Mouse (Mus musculus): Measurements from ENCODE around the gene Ing3. TPM values are rescaled to one million over a fixed set of nuclear protein-coding genes. Genes with fewer than 3 reads are reported as not detected.

Ing3 gene
- total RNA-seq (2021) = 24.1 and 26.9 TPM in 2 replicates
- long read RNA-seq, experiment 1, partial matches to known transcripts = 1 of 4 reads
- long read RNA-seq, experiment 1, other reads (novel, unspliced or antisense) = 0 of 4 reads
- long read RNA-seq, experiment 2, partial matches to known transcripts = 1 of 3 reads
- long read RNA-seq, experiment 2, other reads (novel, unspliced or antisense) = 0 of 3 reads

DNA sequence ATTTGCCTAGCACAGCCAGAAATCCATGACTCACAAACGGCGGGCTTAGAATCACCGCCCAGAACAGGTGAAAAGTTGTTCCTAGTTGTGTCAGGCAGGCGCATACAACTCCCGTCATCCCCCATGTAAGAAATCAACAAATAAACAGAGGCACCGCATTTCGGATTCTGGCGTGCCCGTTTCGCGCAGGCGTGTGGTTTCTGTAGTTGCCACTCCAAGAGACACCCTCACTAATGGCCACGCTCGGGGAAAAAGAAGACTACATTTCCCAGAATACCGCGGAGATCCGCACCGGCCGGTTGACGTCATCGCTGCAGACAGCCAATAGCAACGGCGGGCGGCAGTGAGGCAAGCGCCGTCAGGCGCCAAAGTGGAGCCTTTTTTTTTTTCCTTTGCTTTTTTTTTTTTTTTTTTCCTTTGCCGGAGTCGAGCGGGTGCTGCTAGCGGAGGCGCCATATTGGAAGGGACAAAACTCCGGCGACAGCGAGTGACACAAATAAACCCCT is at the start of gene Ing3:
Ing3 (plus strand) TSS at position 346 of the 506 bp plus-strand sequence.
- DNase-seq = peak; percentile 98

DNA sequence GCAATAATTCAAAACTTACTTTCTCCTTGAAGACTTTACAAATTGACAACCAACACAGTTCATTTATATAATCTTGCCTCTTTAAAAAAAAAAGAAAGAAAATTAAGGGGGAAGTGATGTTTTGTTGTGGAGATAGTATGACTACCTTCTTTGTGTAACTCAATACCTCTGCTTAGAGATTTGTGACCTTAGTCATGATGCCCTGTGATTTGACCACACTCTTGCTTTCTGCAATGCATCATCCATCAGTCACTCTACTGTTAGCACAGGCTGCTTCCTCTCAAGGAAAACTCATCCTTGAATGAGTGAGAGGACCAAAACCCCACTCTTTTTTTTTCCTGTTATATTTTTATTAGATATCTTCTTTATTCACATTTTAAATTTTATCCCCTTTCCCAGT is 39.7 kb upstream of the Ing3 start:
- DNase-seq = no peak

GRCm38 (mm10) chr6:21910804-21911203 is 38.6 kb upstream of the Ing3 start:
- no peak for DNase-seq

DNA sequence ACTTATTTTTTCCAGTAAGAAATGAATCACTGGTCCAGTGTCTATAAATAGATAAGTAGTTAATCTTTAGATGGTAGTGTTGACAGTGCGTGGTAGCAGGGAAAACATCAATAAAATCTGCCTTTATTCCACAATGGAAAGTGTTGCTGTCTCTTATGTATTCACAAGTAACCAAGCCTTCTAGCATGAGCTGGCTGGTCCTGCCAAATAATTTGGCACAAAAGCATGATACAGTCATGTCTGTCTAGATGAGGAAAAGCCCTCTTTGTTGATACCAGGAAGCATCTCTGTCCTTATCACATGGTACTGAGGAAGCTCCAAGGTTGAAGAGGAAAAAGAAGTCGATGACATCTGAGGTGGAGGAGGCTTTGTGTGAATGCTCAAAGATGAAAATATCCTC is 32.8 kb upstream of the Ing3 start:
- no peak for DNase-seq

GRCm38 (mm10) chr6:21924150-21924549 is 25.2 kb upstream of the Ing3 start:
- no peak for DNase-seq

DNA sequence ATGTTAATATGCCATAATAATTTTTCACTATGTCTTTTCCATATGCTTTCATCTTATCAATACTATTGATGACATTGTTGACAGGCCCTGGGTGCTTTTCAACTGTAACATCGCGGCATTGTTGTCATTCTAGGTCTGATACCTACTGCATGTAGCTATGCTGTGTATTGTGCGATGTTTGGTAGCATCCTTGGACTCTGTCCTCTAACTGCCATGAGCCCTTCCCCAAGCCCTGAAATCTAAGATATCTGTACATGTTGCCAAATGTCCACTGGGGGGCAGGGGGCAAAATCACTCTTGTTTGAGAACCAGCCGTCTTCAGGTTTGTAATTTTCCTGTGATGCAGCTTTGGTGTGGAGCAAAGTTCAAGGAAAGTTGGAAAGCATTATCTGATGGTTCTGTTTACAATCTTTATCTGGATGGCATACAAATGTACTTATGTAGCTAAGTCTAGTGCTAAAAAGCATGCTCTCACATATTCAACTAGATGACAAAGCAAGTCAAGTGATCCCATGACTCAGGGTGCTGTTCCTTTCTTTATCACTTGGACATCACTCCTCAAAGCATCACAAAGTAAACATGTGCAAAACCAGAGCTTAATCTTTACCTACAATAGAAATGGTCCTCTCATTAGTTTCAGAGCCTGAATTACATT is 11.3 kb upstream of the Ing3 start:
- no peak for DNase-seq

- DNase-seq = peak; percentile 98
These were observed 539 bp downstream of the Ing3 start for GRCm38 (mm10) chr6:21949771-21950448.

GRCm38 (mm10) chr6:21950676-21951075 is 1.3 kb downstream of the Ing3 start:
- no peak for DNase-seq

DNA sequence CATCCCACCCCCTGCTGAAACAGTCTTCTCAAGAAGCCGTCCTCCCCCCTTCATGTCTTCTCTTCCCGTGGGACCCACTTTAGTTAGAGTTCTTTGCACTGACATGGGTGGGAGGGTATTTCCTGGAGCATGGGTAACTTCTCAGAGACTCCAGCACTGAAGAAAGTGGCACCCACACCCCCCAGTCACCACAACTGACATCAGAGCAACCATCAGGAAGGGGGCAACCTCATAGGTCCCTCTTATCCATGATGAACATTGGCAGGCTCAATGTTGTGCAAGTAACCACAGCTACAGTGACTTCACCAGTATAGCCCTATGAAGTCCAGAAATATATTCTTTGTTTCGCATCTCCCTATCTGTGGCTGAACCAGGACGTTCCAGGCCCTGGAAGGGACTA is 6.1 kb downstream of the Ing3 start:
- no peak for DNase-seq

DNA sequence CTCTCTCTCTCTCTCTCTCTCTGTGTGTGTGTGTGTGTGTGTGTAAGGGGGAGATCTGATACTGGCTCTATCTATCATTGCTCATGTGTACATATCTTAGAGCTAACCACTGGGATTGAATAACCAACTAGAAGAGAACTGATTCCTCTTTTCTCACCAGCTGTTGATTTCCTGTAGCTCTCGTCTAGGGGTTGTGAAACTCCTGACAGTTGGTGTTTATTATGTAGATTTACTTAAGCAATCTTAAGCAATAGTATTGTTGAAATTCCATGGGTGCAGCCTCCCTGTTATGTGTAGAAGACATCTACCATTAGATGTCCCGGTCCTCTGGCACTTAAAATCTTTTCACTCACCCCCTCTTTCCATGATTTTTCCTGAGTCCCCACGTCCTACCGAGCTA is 9.6 kb downstream of the Ing3 start:
- DNase-seq = no peak

GRCm38 (mm10) chr6:21959909-21960308 is 10.5 kb downstream of the Ing3 start:
- no peak for DNase-seq

DNA sequence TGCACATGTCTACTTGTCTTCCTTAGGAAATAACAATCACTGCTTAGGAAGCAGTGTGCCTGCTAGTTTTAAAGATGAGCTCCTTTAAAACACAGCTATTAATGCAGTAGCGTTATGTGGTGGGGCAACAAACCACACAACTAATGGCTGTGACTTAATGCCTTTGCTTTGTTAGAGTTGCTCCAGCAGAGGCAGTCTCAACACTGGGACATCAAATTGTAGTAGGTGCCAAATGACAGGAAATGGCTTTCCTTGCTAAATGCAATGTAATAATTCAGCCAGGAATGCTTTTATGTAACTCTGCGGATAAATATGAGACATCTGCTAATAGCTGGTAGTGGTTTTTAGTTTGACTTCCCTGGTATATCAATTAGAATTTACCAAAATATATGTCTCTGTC is 28.2 kb downstream of the Ing3 start:
- no peak for DNase-seq

DNA sequence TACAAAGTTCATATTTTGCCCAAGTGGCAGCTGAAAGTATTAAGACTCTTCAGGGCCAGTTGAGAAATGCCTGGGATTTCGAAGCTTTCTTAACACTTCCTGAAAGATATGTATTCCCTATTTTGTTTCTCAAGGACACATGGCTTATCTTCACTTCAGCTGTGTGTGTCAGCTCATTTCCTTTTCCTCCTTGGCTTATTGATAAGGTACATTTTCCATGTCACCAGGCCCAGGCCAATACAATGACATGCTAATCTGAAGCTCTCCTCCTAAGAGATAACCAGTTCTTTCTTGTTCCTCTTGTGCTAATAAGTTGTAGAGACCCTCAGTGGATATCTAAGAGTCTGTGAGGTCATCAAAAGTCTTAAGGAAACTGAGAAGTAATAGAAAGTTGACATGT is 31.7 kb downstream of the Ing3 start:
- no peak for DNase-seq

GRCm38 (mm10) chr6:21984990-21985731 is 35.8 kb downstream of the Ing3 start:
- peak; percentile 85 for DNase-seq

DNA sequence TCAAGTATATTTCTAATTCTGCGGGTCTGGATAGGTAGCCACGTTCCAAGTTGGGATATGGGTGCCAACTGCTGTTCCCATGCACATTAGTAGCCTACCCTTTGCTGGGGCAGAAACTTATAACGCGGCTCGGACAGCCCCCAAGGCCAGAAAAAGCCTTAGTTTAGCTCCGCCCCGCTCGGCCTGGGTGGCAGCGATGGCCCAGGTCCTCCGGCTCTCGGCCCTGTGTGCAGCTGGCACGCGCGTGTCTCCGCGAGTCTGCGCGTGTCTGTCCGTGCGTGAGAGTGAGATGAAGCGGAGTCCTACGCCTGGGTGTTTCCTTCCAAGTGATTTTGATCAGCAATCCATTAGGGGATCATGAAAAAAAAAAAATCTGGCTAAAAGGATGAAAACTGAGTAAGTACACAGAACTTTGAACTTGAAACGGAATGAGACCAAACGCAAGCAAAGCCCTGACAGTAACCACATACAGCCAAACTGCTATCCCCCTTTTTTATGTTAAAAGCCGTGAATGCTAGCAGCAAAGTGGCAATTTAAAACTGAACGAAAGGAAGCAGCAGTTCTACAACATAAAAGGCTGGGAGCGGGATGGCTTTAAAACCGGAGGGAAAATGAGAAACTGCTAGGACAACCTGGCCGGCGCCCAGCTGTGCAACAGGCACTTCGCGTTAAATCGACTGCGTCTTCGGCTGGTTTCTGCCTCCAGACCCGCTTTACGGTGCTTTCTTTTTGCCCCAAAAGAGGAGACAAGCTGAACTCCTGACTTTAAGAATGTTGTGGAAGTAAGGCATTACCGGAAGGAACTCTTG is 36.6 kb downstream of the Ing3 start, which contains the start of gene Cped1:
Cped1 (plus strand) TSS at position 185 of the 809 bp plus-strand sequence.
- peak; percentile 84 for DNase-seq

- DNase-seq = peak; percentile 64
These were observed 37.4 kb downstream of the Ing3 start for GRCm38 (mm10) chr6:21986660-21987331.

- no peak for DNase-seq
These were observed 38.2 kb downstream of the Ing3 start for GRCm38 (mm10) chr6:21987554-21987953.

GRCm38 (mm10) chr6:21988296-21988695 is 38.9 kb downstream of the Ing3 start:
- DNase-seq = no peak

- no peak for DNase-seq
These were observed 39.7 kb downstream of the Ing3 start for GRCm38 (mm10) chr6:21989081-21989480.

- DNase-seq = no peak
These were observed 41.1 kb downstream of the Ing3 start for GRCm38 (mm10) chr6:21990181-21991135.
